Mouse (Mus musculus) urinary bladder, postnatal 36 days (tissue): Measurements from ENCODE around the gene Spin2e.
"Not testable (repeated sequence)": the region's sequence is repeated elsewhere in the genome, so short reads cannot be mapped to it uniquely, and the experiment has no call there.

Experiments
- DNase-seq, 2 experiments: peaks; one replicate each; pipeline ENCODE4 v3.0.0; 2022; ENCODE audit warnings: low spot score in 2 of 2, mixed read lengths in 1 of 2

Spin2e gene

DNA sequence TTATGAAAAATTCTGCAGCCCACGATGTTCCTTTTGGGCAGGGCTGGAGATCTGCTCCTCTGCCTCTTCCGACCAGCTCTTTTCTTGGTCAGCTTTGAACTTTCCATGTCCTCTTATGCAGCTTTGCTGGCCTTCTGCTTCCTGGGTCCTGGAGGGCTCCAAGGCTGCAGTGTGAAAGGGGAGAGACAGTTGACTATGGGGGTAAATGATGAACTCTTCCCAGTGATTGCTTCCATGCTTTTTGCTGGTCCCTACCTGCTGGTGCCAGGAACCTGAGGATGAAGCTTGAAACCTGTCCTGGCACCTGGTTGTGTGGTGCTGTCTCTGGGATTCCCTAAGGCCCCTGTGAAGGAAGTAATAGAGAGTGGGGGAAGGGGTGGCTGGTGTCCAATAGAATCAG lies at the start of gene Spin2e:
Gene Spin2e (minus strand): TSS at position 101 of the 400 bp plus-strand sequence.
- not testable (repeated sequence) for DNase-seq

DNA sequence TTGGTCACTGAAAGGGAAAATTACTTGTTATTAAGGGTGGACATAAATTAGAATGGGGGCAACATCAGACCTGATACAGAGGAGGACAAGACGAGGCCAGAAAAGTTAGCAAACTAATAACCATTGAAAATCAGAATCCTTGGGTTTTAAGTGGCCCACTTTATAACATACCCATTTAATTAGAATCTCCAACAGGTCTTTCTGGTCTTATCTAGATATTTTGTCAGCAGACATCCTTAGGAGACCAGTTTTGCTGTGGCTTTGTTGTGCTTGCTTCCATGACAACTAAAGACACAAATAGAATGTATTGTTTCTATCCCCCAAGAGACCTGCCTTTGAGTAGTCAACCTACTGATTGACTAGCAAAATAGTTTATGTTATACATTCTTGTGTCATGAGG lies 44.5 kb downstream of the Spin2e start, which contains the start of gene Gm21883:
Gene Gm21883 (minus strand): TSS at position 101 of the 400 bp plus-strand sequence.
- DNase-seq = not testable (repeated sequence)
